Mouse (Mus musculus) embryonic stem cell, embryonic (primary cell): ENCODE measurements around the gene Gm19426.

Experiments used
- CTCF ChIA-PET, 4 experiments: fragments of 300-600 bp in 2 of 4; fragments of 350-600 bp in 2 of 4; sonication (Branson Sonifier 250); formaldehyde crosslinking; loops; one replicate each; lab custom pipeline; 2022; ENCODE audit warnings: inconsistent platforms in 2 of 4; lab: Charles Lee
- POLR2A ChIA-PET, 4 experiments: fragments of 300-600 bp in 2 of 4; fragments of 350-600 bp in 2 of 4; sonication (Branson Sonifier 250); formaldehyde crosslinking; loops; one replicate each; lab custom pipeline; 2022; ENCODE audit warnings: antibody characterized with exemption in 4 of 4, inconsistent platforms in 1 of 4; lab: Charles Lee

Gene Gm19426

DNA sequence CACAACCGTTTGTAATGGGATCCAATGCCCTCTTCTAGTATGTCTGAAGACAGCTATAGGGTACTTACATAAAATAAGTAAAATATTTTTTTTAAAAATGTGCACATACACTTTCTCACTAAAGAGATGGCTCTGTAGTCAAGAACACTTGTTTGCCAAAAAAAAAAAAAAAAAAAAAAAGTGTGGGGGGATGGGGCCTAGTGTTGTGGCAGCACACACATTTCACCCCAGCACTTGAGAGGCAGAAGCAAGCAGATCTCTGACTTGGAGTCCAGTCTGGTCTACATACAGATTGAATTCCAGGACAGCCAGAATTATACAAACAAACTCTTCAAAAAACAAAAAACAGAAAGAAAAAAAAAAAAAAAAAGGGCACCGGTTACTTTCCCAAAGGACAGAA lies 22.7 kb downstream of the Gm19426 start:
- ChIA-PET CTCF (interaction anchor here in 1 of 4 experiments (0.6 kb wide), 1 partner anchor 103 kb away, joined by 5 read pairs; no protein-coding TSS in a partner anchor), POLR2A (interaction anchor here in 3 of 4 experiments (0.7 to 2.6 kb wide), 11 partner anchors 11 to 102 kb away, joined by 3 to 13 read pairs (median 5); partner anchors contain the start of genes Gm28635 (in 1 of the 3), Med19 (in 1 of the 3), Selenoh (in 1 of the 3) and Smtnl1 (in 1 of the 3))

- ChIA-PET CTCF (interaction anchor here in 2 of 4 experiments (0.5 to 0.8 kb wide), 2 partner anchors 20 to 168 kb away, joined by 4 read pairs; no protein-coding TSS in a partner anchor), POLR2A (interaction anchor here in 3 of 4 experiments (0.6 to 3.4 kb wide), 22 partner anchors 8 to 223 kb away, joined by 3 to 48 read pairs (median 6); partner anchors contain the start of genes Clp1 (in 2 of the 3), Gm19426 (in 1 of the 3) and Ube2l6 (in 1 of the 3))
These were observed 26.1 kb downstream of the Gm19426 start for GRCm38 (mm10) chr2:84717357-84717756.

- POLR2A ChIA-PET: interaction anchor here (0.5 to 3.4 kb wide), 60 partner anchors 8 to 1625 kb away, joined by 3 to 48 read pairs (median 4); partner anchors contain the start of genes Clp1 (in 4 of the 4), Gm19426 (in 2 of the 4), Gm28635 (in 2 of the 4) and Med19 (in 2 of the 4)
- CTCF ChIA-PET: interaction anchor here in 2 of 4 experiments (0.5 to 0.9 kb wide), 3 partner anchors 21 to 169 kb away, joined by 3 to 4 read pairs (median 4); no protein-coding TSS in a partner anchor
These were observed 26.8 kb downstream of the Gm19426 start for GRCm38 (mm10) chr2:84716423-84717355.

DNA sequence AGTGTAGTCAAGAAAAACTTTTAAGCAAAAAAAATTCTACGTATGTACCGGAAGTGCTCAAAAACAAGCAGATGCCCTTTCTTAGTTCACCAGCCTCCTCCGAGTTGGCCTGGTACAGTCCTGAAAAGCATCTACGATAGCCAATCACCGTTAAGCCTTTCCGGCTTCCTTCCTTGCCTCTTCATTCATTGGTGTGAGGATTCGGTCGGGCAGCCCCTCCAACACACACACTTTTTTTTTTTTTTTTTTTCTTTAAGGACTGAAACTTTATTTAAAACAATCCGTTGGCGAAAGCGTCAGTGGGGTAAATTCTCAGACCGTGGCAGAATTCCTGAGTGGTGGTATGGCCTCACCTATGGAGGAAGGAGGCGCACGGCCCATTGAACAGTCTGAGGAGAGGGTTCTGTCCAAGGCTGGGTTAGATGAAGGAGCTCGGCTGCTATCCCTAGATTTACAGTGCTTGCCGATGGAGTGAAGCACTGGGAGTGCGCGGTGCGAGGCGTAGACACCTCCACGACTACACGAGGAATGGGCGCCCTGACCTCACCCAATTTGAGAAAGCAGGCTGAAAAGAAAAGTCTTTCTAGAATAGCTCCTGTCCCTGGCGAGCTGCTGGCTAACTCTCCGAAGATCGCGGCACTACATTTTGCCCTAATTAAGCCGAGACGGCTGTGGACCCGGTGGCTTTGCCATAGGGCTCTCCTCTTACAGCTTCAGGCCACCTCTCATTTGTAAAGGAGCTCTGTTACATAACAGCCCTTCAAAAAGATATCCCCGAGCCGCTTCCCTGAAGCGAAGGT lies 27.7 kb downstream of the Gm19426 start:
- ChIA-PET POLR2A (interaction anchor here (0.5 to 3.4 kb wide), 52 partner anchors 7 to 1624 kb away, joined by 3 to 48 read pairs (median 4); partner anchors contain the start of genes Clp1 (in 4 of the 4), Gm19426 (in 2 of the 4), Gm28635 (in 2 of the 4) and Med19 (in 2 of the 4)), CTCF (interaction anchor here in 2 of 4 experiments (0.7 to 0.9 kb wide), 2 partner anchors 94 to 133 kb away, joined by 3 read pairs; no protein-coding TSS in a partner anchor)

GRCm38 (mm10) chr2:84714811-84715561 lies 28.5 kb downstream of the Gm19426 start, which contains the start of gene Zdhhc5:
Gene Zdhhc5, minus strand, starts transcription at chr2:84715180.
- ChIA-PET CTCF (interaction anchor here in 1 of 4 experiments (0.5 kb wide), 1 partner anchor 1030 kb away, joined by 4 read pairs; no protein-coding TSS in a partner anchor), POLR2A (interaction anchor here in 3 of 4 experiments (0.8 to 8.6 kb wide), 25 partner anchors 8 to 136 kb away, joined by 3 to 83 read pairs (median 6); partner anchors contain the start of genes Clp1 (in 2 of the 3), Gm19426 (in 2 of the 3), Ctnnd1 (in 1 of the 3) and Gm28635 (in 1 of the 3))

GRCm38 (mm10) chr2:84714422-84714810 lies 29.0 kb downstream of the Gm19426 start:
- CTCF ChIA-PET: interaction anchor here in 2 of 4 experiments (0.5 to 0.6 kb wide), 2 partner anchors 142 to 1029 kb away, joined by 3 to 4 read pairs; no protein-coding TSS in a partner anchor
- POLR2A ChIA-PET: interaction anchor here in 2 of 4 experiments (0.5 to 8.6 kb wide), 12 partner anchors 9 to 46 kb away, joined by 3 to 83 read pairs (median 5); partner anchors contain the start of genes Clp1 (in 1 of the 2), Gm19426 (in 1 of the 2), Gm28635 (in 1 of the 2) and Med19 (in 1 of the 2)

DNA sequence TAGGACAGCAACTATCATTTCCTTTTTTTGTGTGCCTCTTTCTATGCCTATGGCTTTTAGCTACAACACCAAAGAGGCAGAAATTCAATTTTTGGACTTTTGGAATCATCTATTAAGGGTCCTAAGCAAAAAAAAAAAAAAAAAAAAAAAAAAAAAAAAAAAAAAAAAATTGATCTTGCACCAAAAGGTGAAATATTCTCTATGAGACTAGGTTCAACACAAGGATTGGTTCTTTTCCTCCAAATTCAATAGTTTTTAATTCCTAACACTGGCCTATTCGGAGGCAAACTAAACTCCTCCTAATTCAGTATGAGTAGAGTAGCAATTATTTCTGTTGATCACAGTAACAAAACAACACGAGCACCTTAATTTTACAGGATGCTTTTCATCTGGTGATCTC lies 31.6 kb downstream of the Gm19426 start:
- POLR2A ChIA-PET: interaction anchor here in 3 of 4 experiments (0.6 to 8.6 kb wide), 13 partner anchors 8 to 128 kb away, joined by 3 to 83 read pairs (median 5); partner anchors contain the start of genes Clp1 (in 3 of the 3) and Gm19426 (in 2 of the 3)
- CTCF ChIA-PET: no interaction called here

DNA sequence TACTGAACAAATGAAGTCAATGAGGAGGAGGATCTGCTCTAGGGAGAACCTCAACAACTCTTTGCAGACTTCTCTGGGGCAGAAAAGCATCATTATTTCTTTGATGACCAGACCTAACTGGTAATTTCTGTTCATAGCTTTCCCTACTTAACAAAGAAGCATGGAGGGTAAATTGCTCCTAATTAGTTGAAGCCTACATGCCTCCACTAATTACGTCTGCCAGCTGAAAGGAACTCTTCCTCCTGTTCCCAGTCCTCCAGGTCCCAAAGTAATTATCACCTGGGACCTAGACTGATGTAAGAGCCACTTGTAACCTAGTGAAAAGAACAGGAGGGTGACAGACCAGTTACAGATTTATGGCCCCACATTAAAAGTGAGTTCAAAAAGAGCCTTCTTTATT lies 35.9 kb downstream of the Gm19426 start:
- ChIA-PET CTCF (interaction anchor here in 1 of 4 experiments (0.8 kb wide), 1 partner anchor 29 kb away, joined by 3 read pairs; no protein-coding TSS in a partner anchor), POLR2A (interaction anchor here in 2 of 4 experiments (0.6 to 8.6 kb wide), 7 partner anchors 9 to 38 kb away, joined by 3 to 83 read pairs (median 4); partner anchors contain the start of gene Gm19426 (in 1 of the 2))

DNA sequence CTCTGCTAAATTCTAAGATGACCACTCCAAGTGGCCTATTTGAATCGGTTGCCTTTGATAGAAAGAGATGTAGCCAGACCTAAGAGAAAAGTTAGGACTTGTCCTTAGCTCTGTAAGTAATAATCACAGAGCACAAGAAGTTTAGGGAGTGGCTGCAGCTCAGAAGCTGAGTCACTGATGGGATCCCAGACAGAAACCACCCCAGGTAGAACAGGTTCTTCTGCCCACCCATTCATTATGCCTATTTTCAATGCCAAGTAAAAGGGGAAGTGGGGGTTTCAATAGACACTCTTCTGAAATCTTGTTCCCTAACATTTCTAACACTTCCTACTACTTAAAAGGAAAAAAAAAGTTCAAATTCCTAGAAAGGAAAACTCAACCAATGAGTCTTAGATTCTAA lies 38.2 kb downstream of the Gm19426 start:
- CTCF ChIA-PET: interaction anchor here in 1 of 4 experiments (0.9 kb wide), 1 partner anchor 93 kb away, joined by 3 read pairs; the partner anchor contains the start of gene Ube2l6
- POLR2A ChIA-PET: interaction anchor here in 3 of 4 experiments (0.8 to 5.8 kb wide), 20 partner anchors 9 to 224 kb away, joined by 3 to 22 read pairs (median 4); partner anchors contain the start of genes Clp1 (in 2 of the 3), Gm19426 (in 1 of the 3), Gm28635 (in 1 of the 3) and Med19 (in 1 of the 3)

- ChIA-PET CTCF (interaction anchor here in 1 of 4 experiments (0.6 kb wide), 1 partner anchor 133 kb away, joined by 3 read pairs; no protein-coding TSS in a partner anchor), POLR2A (interaction anchor here in 3 of 4 experiments (0.5 to 5.8 kb wide), 16 partner anchors 8 to 253 kb away, joined by 3 to 22 read pairs (median 4); partner anchors contain the start of gene Clp1 (in 1 of the 3))
These were observed 39.1 kb downstream of the Gm19426 start for GRCm38 (mm10) chr2:84704329-84704728.

- ChIA-PET CTCF (no interaction called here), POLR2A (interaction anchor here in 3 of 4 experiments (0.5 to 5.8 kb wide), 7 partner anchors 7 to 253 kb away, joined by 3 to 26 read pairs (median 5); partner anchors contain the start of gene Selenoh (in 1 of the 3))
These were observed 40.0 kb downstream of the Gm19426 start for GRCm38 (mm10) chr2:84703497-84703896.

DNA sequence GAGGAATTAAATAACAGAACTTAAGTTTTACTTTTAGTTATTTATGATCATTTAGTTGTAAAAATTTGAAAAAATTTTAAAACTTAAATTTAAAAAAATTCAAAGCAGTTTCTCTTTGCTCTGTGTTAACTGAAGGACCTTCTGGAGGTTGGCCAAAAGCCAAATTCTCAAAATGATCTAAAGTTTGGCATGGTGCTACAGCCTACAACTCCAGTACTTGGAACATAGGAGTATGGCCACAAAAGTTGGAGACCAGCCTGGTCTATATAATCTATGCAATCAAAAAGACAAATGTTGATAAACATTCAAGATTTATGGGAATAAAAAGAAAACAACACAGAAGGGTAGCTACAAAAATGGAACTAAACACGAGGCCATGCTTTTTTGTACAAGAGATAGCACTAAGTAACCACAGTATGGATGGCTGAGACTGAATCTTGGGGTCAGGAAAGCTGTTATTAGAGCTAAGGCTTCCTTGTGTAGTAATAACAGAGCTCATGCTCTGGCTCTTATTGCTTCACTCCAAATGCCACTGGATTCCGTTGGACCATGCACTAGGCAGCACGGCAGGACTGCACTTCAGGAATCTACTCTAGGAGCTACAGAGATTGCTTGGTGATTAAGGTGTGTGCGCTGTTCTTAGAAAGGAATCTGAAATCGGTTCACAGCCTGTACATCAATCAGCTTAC lies 48.3 kb downstream of the Gm19426 start:
- POLR2A ChIA-PET: interaction anchor here in 2 of 4 experiments (0.9 to 7.4 kb wide), 12 partner anchors 10 to 80 kb away, joined by 3 to 68 read pairs (median 8); partner anchors contain the start of genes Gm19426 (in 1 of the 2), Gm28635 (in 1 of the 2), Med19 (in 1 of the 2) and Selenoh (in 1 of the 2)
- CTCF ChIA-PET: interaction anchor here in 3 of 4 experiments (0.6 to 1.0 kb wide), 3 partner anchors 77 to 195 kb away, joined by 3 to 5 read pairs (median 3); no protein-coding TSS in a partner anchor
